Mouse (Mus musculus) adrenal gland, adult 2 months (tissue): ENCODE data around the gene Lrrc43. TPM values are rescaled to one million over a fixed set of nuclear protein-coding genes. Genes with fewer than 3 reads are reported as not detected.
A peak's percentile ranks its signal among the peaks of the same experiment; 100 is the strongest.

Experiments
- DNase-seq: peaks from one replicate; pipeline ENCODE4 v3.0.0; 2021
- microRNA-seq, 2 experiments: library from miRNA; unstranded; fragments of <30 nt; microRNA quantifications; one replicate each; pipeline ENCODE4 v1.2.0; 2021
- polyA plus RNA-seq: library from polyadenylated mRNA; depleted of rRNA; stranded (reverse); fragments of >200 nt; gene quantifications from 2 replicates; pipeline ENCODE4 v1.2.3, GENCODE M21; 2012; rRNA removed
- total RNA-seq, 2 experiments: library from RNA; stranded (reverse); gene quantifications; 2 replicates each; pipeline ENCODE4 v1.2.3; 2021

The Lrrc43 gene
- total and polyA plus RNA-seq, 3 experiments = not detected

DNA sequence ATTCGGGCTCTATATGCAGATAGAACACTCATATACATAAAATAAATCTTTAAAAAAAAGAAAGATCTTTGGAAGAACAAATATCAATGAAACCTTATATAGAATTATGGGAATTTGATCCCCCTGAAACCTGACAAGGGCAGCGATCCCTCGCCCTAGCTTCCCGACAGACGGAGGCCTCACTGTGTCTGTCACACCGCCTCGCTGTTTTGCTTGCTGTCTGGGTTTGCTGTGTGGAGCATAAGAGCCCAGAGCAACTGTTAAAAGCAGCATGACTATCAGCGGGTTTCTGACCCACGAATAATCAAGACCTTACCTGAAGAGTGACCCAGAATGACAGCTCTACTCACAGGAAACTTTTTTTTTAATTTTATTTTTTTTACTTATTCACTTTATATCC is 31.6 kb downstream of the Lrrc43 start:
- DNase-seq = no peak

DNA sequence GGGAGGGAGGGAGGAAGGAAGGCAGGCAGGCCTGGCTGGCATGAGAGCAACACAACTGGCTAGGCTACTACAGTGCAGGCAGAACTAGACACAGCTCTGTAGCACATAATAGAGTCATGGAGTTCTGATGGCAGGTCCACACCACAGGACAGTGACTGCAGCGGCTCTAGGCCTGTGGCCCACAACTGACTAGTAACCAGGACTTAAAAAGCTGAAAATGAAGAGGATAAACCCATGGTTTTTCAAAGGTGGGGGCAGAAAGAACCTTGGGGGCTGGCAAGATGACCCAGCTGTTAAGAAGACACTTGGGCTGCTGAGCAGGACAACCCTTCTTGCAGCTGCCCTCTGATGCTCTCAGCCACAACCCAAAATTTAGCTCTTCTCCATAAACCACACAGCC is 32.5 kb downstream of the Lrrc43 start:
- no peak for DNase-seq

DNA sequence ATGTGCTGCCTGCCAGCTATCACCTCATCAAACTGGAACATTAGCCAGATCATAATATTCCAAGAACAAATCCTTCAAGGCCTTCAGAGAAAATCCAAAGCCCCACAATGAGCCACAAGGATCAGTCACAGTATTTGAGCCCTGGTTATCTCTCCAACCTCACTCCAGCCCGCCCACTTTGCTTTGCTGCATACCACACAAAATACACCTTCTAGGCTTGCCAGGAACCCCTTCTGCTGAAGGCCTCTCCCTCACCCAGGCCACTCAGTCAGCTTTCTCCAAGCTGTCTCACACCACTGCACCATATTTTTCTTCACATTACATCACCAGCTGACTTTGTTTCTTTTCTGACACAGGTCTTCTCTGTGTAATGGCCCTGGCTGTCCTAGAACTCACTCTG is 33.1 kb downstream of the Lrrc43 start:
- DNase-seq = no peak

DNA sequence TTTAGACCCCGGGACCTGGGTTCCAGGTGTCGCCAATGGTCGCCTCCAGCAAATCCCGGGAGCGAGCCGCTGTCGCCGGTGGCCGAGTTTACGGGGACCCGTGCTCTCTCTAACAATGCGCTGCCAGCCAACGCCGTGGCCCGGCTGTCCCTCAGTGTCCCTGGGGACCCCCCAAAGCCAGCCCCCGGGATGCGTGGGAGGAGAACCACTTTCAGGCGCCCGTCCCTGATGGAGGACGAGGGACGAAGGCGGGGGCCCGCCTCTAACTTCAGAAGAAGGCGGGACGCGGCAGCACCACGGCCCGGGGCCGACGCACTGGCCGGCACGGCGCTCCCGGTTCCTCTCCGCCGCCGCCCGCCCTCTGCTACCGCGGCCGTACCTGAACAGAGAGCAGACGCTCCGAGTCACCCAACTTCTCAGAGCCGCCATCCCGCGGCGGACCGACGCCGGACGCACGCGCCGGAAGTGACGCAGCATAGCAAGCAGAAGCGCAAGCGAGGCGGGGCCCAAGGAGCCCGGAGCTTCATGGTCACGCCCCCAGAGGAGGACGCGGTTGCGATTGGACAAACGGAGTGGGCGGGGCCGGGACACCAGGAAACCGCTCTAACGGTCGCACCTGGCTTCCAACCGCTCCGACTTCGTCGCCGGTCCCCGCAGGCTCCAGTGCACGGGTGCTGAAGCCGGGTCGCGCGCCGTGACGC is 34.7 kb downstream of the Lrrc43 start, which contains the start of gene Diablo:
Gene Diablo, minus strand, starts transcription at position 485 of the 701 bp plus-strand sequence.
- DNase-seq = peak; percentile 99

DNA sequence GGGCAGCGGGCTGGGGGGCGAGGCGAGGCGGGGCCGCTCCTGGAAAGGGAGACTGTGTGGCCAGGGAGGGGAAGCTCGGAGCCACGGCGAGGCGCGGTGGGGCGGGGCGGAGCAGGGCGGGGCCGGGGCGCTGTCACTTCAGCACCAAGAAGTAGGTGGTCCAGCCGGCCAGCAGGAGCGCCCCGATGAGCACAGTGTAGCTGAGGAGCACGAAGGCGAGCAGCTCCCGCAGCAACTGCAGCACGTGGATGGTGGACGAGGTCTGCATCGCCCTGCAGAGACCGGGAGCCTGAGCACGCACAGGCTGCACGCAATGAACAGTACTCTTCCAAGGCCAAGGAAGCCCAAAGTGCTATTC is 35.3 kb downstream of the Lrrc43 start:
- DNase-seq = no peak

DNA sequence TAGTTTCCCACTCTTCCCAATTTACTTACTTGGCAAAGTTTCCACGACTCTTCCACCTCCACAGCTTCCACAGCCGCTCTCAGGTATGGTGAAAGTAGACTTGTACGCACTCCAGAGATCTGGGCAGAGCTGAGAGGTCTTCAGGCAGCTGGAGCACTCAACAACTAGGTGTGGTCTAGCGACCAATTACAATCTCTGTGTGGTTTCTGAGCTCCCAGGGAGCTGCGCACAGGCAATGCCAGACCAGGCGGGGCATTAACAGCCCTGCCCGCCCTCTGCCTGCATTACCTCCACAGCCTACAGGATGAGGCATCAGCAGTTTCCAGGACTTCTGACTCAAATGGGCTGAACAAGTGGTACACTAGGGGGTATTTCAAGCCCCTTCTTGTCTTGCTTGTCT is 36.2 kb downstream of the Lrrc43 start, which contains the start of gene Gm49027:
Gene Gm49027, minus strand, starts transcription at position 208 of the 400 bp plus-strand sequence.
- DNase-seq = no peak

DNA sequence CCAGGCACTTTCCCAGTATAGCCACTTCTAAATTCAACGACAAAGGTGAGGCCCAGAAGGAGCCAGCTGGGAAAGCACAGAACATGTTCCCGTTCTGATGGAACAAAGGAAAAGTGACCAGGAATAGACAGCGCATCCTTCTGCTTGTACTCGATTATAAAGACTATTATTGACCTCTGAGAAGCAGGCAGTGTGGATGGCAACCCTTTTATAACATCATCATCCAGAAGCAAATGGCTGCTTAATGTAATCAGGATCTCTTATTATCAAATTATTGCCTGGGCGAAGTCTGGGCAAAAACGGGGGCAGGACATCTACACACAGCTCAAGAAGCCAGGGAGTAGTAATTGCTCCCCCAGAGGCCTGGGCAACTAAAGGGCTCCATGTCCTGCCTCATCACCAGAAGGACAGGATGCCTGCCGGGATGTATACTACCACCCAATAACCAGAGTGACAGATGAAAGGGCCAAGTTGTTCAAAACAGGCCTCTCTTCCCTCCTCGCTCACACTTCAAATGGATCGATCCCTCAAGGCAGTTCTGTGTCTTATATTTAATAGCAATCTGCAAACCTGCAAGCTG is 36.9 kb downstream of the Lrrc43 start:
- DNase-seq = no peak

DNA sequence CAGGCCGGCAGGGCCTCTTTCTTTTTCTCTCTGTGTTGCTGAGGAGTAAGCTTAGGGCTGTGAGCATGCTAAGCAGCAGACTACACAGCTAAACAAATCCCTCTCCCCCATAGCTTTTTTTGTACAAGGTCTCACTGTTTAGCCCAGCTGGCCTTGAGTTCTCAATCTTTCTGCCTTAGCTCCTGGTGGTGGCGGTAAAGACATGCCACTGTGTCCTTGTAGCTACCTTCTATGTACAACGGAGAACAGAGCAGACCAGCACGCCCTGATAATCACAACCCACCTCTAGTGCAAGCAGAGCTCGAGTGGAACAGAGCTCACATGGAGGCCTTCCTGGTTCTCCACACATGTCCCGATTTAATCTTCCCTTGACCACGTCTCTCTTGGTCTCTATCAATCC is 39.5 kb downstream of the Lrrc43 start:
- DNase-seq = peak; percentile 34

DNA sequence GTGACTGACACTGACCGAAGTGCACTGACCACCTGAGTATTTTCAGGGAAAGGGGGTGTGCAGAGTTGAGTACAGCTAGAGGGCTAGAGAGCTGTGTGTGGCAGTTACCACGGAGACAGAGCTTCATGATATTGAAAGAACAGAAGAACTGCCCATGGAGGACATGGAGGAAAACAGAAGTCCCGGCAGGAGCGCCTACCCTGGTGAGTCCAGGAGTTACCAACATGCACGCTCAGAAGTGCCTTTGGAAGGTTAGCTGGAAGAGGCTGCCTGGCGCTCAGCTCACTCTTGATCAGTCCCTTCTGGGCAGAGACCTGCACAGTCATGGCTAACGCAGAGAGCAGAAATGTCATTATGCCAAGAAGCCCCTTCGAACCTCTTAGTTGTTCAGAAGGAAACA is 41.0 kb downstream of the Lrrc43 start:
- DNase-seq = no peak

DNA sequence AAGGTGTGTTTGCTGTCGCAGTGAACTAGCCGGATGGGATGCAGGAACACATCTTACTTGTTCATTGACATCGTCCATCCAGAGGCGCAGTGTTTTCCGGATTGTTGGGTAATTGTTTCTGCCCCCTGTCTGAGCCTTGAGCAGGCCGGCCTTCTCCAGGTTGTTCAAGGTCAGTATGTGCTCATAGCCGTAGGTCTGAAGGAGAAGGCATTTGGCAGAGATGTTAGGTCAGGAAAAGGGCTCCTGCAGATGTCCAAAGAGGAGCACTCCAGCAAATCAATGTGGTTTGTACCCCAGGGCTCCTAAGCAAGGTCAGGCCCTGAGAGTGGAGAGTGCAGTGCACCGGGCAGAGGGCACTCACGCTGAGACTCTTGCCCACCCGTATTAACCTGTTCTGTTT is 44.7 kb downstream of the Lrrc43 start:
- peak; percentile 58 for DNase-seq

DNA sequence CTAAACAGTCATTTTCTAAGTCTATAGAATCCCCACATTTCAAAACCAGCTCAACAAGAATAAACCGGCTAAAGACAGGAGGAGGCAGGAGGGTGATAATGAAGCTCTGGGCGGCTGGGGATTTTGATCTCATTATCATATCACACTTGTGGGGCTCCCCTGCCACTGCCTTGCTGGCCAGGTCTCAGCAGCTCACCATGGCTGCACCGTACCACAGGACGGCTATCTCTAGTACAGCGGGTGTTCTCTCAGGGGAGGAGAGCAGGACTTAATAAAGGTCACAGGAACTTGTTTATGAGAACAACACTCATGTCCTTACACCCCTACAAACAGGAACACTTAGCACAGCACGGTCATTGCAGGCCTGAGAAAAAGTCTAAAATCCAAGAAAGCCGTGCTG is 66.6 kb downstream of the Lrrc43 start:
- DNase-seq = no peak

DNA sequence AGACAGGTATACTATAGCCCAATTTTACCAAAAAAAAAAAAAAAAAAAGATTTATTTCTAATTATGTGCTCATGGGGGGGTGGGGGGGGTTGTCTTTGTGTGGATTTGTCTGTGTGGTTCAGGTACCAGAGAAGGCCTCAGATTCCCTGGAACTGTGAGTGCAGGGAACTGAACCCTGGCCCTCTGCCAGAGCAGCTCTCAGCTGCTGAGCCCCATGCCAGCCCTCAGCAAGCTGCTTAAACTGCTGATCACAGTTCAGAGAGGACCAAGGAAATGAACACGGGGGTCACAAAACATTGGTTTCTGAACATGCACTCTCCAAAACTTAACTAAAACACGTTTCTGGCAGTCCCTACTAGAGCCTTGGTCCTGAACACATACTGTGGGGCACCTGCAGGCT is 67.3 kb downstream of the Lrrc43 start:
- peak; percentile 70 for DNase-seq

Small RNA genes lying within 50 kb of the gene (microRNA-seq; reads per million reads assigned to microRNA genes)
- gene Mir7647 = 0.88 to 1.7 reads per million in 2 experiments

Other genes starting within 250 kb of the Lrrc43 start
- gene Wdr66, start 237.2 kb upstream of the Lrrc43 start, total RNA-seq = 1 to 10 TPM; 1.0 to 1.2 TPM
- 0.56 and 0.79 TPM in 2 replicates for gene Wdr66, start 237.2 kb upstream of the Lrrc43 start, polyA plus RNA-seq
- gene Bcl7a, start 145.5 kb upstream of the Lrrc43 start, total RNA-seq = 10 to 100 TPM in 1 of 2 experiments, 1 to 10 TPM in 1; 6.1 to 11.2 TPM
- gene Bcl7a, start 145.5 kb upstream of the Lrrc43 start, polyA plus RNA-seq = 5.2 and 6.1 TPM in 2 replicates
- gene Mlxip, start 94.5 kb upstream of the Lrrc43 start, total RNA-seq = 10 to 100 TPM; 15.2 to 27.4 TPM
- gene Mlxip, start 94.5 kb upstream of the Lrrc43 start, polyA plus RNA-seq = 45.5 TPM in 2 replicates
- not detected for gene Il31, start 184 bp downstream of the Lrrc43 start, total RNA-seq
- not detected in 2 replicates for gene Il31, start 184 bp downstream of the Lrrc43 start, polyA plus RNA-seq
- gene B3gnt4, start 21.2 kb downstream of the Lrrc43 start, total RNA-seq = under 1 TPM in 1 of 2 experiments, not detected in 1; 0.93 TPM
- gene B3gnt4, start 21.2 kb downstream of the Lrrc43 start, polyA plus RNA-seq = 0.18 and 0.56 TPM in 2 replicates
- gene Diablo, start 34.9 kb downstream of the Lrrc43 start, total RNA-seq = 10 to 100 TPM; 75.9 to 96.1 TPM
- 64.6 and 87.2 TPM in 2 replicates for gene Diablo, start 34.9 kb downstream of the Lrrc43 start, polyA plus RNA-seq
- gene Gm49027, start 36.2 kb downstream of the Lrrc43 start, total RNA-seq = 10 to 100 TPM in 1 of 2 experiments, 1 to 10 TPM in 1; 4.5 to 10.2 TPM
- gene Gm49027, start 36.2 kb downstream of the Lrrc43 start, polyA plus RNA-seq = 43.0 and 69.6 TPM in 2 replicates
- gene Vps33a, start 83.7 kb downstream of the Lrrc43 start, total RNA-seq = 10 to 100 TPM; 37.9 to 50.1 TPM
- 10.7 and 12.5 TPM in 2 replicates for gene Vps33a, start 83.7 kb downstream of the Lrrc43 start, polyA plus RNA-seq
- 10 to 100 TPM; 82.3 TPM for gene Clip1, start 195.3 kb downstream of the Lrrc43 start, total RNA-seq
- gene Clip1, start 195.3 kb downstream of the Lrrc43 start, polyA plus RNA-seq = 19.4 and 32.0 TPM in 2 replicates
- 10 to 100 TPM; 40.6 to 43.1 TPM for gene Zcchc8, start 231.8 kb downstream of the Lrrc43 start, total RNA-seq
- 21.3 and 21.7 TPM in 2 replicates for gene Zcchc8, start 231.8 kb downstream of the Lrrc43 start, polyA plus RNA-seq